Mouse (Mus musculus): ENCODE data around the gene Polr3h.
"Not testable (repeated sequence)": the region's sequence is repeated elsewhere in the genome, so short reads cannot be mapped to it uniquely, and the experiment has no call there.

Gene Polr3h

GRCm38 (mm10) chr15:81925760-81926445 lies at the start of gene Polr3h:
Gene Polr3h, minus strand, starts transcription at chr15:81926240.
- peak; percentile 90 to 92 for DNase-seq (ENCODE audit: low spot score in 2 of 2)

DNA sequence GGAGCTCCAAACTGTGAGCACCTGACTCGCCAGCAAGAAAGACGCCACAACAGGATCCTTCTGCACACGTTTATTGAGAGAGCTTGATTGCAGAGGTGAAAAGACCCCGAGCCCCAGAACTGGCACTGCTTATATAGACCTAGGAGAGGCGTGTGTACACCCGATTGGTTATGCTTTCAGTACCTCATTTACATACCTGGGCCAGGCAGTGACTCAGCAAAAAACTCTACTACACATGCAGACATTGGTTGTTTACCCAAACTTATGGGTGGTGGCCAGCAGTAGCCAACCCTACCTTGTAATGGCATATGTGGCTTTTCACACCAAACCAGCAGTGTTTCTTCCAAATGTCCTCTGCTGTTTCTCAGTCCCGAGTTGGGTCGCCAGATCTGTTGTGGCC lies 49.1 kb upstream of the Polr3h start:
- not testable (repeated sequence) for DNase-seq (ENCODE audit: low spot score in 2 of 2)

DNA sequence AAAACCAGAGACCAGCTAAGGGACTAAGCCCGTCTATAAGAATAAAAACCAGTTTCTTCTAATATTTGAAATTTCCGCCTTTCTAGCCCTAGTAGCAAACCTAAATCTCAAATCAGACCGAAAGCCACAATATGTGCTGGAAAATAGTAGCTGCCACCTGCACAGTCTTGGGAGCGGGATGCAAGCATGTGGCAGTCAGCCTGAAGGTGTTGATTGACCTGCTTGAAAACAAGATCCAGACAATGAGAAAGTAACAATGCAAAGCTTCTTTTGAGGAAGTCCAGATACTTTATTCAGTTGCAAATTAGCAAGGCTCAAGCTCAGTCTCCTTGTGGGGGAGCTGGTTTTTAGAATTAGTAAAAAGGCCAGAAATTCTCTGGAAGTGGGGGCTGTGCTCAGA lies 44.5 kb upstream of the Polr3h start:
- not testable (repeated sequence) for DNase-seq (ENCODE audit: low spot score in 2 of 2)

DNA sequence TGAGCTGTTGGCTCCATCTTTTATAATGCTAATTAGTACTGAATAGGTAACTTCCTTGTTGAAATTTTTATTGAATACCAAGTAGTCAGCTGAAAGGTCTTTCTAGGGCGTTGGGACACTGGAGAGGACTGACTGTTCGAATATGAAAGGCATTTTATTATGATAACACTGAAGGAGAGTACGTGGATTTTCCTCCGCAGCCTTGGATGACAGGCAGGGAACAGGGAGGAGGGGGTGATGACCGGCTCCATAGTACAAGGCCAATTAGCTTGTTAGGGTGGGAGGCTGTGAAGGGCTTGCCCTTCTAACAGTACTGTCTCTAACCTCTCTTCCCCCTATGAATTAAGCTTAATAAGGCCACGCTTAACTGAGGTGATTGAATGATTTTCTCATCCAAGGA lies 43.6 kb upstream of the Polr3h start:
- DNase-seq (ENCODE audit: low spot score in 2 of 2) = not testable (repeated sequence)

DNA sequence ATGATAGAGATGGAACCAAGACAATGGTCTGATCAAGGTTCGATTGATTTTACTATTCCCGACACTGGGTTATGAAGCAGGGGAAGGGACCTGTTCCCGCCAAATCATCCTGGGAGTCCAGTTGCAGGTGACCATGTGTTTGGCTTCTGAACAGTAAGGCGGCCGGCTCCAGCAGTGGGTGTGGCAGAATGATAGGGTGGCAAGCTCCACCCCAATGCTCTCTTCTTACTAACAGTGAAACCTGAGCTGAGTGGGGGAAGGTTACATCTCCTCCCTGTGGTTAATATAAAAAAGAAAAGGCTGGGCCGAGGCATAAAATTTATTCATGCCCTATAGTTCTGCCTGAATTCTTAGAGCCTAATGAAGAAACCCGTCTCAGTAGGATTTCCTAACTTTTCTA lies 43.1 kb upstream of the Polr3h start:
- no peak for DNase-seq (ENCODE audit: low spot score in 2 of 2)

DNA sequence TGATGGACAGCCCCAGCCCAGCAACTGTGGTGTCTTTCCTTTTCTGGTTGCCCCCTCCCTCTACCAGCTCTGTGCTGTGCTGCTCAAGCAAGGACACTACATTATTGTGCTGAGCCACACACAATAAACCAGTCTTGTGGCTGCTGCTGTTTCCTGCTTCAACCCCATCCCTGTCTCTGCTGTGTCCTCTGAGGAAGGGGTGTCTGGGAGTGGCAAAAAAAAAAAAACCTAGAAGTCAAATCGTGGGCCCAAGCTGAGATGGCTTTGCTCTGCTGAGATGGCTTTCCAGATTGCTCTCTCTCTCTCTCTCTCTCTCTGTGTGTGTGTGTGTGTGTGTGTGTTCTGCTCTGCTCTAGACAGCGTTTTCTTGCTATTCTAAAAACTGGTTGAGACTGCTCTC lies 42.4 kb upstream of the Polr3h start:
- DNase-seq (ENCODE audit: low spot score in 2 of 2) = no peak

- no peak for DNase-seq (ENCODE audit: low spot score in 2 of 2)
These were observed 41.8 kb upstream of the Polr3h start for GRCm38 (mm10) chr15:81967821-81968220.

- no peak for DNase-seq (ENCODE audit: low spot score in 2 of 2)
These were observed 40.2 kb upstream of the Polr3h start for GRCm38 (mm10) chr15:81966062-81966829.

DNA sequence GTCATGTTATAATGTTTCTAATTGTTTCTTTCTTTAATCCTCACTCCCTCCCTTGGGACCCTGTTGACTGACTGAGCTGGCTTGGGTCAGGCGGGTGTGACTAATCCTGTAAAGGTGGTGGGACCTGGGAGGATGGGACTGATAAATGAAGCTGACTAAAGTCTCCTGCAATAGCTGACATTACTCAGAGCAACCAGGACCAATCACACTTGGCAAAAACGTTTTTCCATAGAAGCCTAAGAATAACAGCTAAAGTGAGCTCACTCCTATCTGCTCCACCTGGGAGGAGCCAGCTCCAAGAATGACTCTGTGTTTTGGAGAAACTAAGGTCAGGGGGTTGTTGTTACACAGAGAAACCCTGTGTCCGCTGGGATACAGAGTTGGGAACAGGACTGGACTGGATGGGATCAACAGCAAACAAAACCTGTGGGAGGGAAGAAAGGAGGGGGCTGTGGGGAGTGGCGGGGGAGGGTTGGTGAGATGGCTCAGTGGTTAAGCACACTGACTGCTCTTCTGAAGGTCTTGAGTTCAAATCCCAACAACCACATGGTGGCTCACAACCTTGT lies 39.0 kb upstream of the Polr3h start:
- DNase-seq (ENCODE audit: low spot score in 2 of 2) = no peak

DNA sequence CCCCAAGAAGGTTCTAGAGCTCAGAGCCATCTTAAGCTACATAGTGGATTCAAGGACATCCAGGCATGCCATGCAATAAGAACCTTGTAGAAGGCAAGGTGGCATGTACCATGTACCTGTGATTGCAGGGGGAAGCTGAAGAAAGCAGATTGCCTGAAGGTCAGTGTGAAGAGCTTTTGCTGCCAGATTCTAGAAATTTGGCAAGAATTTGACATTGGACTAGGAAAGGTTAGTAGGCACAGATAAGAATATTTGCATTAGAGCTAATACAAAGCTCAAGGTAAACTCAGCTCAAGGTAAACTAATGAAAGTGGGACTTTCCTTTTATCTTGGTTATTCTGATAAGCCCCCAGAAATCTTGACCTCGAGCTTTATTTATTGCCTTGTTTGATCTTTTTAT lies 38.2 kb upstream of the Polr3h start:
- DNase-seq (ENCODE audit: low spot score in 2 of 2) = no peak

- DNase-seq (ENCODE audit: low spot score in 2 of 2) = no peak
These were observed 35.0 kb upstream of the Polr3h start for GRCm38 (mm10) chr15:81961078-81961451.

- DNase-seq (ENCODE audit: low spot score in 2 of 2) = peak; percentile 99
These were observed 34.4 kb upstream of the Polr3h start, which contains the start of gene Pmm1 for GRCm38 (mm10) chr15:81960171-81961077. Gene Pmm1, minus strand, starts transcription at chr15:81960930.

DNA sequence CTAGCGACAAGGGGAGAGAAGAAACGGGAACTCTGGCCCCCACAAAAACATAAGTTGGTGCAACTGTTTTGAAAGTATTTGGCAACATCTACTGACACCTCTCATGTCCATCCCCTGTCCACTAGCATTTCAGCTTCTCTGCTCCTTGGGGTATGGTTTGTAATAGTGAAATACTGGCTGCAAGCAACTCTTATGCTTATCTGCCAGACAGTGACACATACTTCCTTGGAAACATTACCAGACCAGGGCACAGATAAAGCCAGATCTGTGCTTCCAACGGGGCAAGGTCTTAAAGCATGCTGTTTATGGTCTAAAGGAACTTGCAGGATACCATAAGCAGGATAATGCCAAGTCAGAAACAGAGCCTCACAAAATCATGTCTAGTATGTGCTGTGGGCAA lies 32.9 kb upstream of the Polr3h start:
- no peak for DNase-seq (ENCODE audit: low spot score in 2 of 2)

DNA sequence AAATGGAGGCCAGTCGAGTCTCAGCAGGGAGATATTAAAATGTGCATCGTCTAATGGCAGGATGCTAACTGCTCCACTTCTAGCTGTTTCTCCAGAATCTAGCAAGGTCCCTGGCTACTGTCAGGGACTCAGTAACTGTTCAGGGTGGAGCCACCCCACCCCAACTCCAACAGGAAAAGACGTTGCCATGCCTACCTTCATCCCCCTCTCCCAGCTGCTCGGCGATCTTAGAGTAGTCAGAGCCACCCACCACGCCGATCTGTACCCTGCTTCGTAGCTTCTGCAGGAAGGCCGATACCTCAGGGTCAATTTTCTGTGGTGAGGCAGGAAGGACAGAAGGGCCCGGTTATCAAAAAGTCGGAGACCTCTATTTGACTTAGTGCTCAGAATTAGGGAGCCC lies 31.6 kb upstream of the Polr3h start:
- DNase-seq (ENCODE audit: low spot score in 2 of 2) = no peak

- DNase-seq (ENCODE audit: low spot score in 2 of 2) = peak in 1 of 2 experiments; percentile 53
These were observed 30.4 kb upstream of the Polr3h start for GRCm38 (mm10) chr15:81956457-81956856.

DNA sequence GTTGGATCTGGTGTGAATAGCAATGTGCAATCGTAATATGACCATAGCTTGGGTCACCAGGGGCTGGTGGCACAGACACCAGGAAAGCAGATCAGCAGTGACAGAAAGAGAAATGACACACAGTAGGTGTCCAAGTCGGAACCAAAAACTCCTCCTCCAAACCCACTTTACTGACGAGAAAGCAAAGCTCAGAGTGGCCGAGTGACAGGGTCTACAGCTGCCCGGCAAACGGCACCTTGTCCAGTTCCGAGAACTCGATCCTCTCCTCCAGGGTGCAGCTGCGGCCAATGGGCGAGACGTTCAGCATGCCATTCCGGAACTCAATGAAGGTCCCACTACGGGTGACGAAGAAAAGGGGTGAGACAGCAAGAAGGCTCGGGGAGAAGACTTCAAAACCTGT lies 29.4 kb upstream of the Polr3h start:
- no peak for DNase-seq (ENCODE audit: low spot score in 2 of 2)

DNA sequence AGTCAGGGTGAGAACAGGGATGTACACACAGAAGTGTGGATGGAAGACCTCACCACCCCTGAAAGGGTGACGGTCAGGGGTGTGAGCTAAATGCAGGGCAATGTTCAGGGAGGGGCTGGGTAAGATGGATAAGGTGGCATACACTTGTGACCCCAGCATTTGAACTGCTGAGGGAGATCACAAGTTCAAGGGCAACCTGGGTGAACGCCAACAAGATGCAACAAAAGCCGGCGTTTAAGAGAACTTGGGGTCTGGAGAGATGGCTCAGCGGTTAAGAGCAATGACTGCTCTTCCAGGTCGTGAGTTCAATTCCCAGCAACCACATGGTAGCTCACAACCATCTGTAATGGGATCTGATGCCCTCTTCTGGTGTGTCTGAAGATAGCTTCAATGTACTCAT lies 28.7 kb upstream of the Polr3h start:
- DNase-seq (ENCODE audit: low spot score in 2 of 2) = no peak

DNA sequence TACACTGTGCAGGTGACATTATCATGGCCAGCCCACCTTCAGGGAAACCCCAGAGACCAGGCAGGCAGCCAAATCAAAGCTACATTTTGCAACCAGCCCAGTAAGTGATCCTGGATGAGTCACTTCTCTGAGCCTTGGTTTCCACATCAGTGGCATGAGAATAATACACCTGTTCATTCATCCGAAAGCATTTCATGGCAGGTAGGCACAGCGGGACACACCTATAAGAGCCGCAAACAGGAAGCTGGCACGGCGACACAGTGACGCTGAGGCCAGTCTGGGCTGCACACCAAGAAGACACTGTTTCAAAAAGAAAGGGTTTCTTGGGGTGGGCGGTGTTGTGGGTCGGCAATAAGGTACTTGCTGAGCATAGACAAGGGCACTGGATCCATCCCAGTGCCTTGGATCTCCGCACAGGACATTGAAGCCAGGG lies 28.1 kb upstream of the Polr3h start:
- DNase-seq (ENCODE audit: low spot score in 2 of 2) = no peak

DNA sequence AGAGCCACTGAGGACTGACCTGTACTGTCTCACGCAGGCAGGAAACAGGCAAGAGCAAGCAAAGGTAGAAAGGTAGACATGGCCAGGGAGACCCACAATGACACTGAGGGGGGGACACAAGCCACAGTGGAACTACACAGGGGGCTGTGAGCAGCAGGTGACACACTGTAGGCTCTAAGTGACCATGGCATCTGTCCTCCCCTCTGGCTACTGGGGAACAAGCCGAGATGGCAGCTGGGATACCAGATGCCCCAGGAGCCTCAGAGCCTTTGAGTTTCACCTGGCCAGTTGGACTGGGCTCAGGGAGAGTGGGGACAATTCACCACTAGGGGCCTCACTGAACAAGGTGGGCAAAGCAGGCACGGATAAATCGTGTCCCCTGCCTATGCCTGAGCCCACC lies 26.3 kb upstream of the Polr3h start:
- no peak for DNase-seq (ENCODE audit: low spot score in 2 of 2)

DNA sequence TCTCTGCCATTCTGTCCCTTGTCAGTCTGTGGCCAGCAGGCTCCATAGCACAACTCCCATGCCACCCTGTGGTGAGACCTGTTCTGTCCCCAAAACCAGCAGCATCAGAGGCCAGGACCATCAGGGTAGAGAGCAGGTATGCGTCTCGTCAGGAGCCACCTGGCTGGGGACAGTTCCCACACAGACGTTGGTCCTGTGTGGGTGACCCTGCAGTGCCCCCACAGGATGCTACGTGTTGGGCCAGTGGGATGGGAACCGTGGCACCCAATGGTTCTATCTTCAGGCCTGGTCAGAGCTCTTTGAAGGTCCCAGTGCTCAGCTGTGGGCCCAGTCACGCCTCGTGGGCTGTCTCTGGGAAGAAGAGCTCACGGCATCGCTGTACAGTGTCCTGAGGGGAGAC lies 25.1 kb upstream of the Polr3h start:
- DNase-seq (ENCODE audit: low spot score in 2 of 2) = no peak

- no peak for DNase-seq (ENCODE audit: low spot score in 2 of 2)
These were observed 24.7 kb upstream of the Polr3h start for GRCm38 (mm10) chr15:81950716-81951115.
